Mouse (Mus musculus) regulatory T cell (primary cell): ENCODE measurements at regions not wholly inside any gene's neighbourhood (a gene's known extent, or its start where the extent isn't known, plus 50 kb on each side); places are given as distances from the start of the nearest gene placed in this dataset.
"Not testable (repeated sequence)": the region's sequence is repeated elsewhere in the genome, so short reads cannot be mapped to it uniquely, and the experiment has no call there.

ENCODE experiments used
- in situ Hi-C: fragments of 300-600 bp; cut with MboI, MseI; formaldehyde crosslinking; loops from one replicate; pipeline ENCODE4 v1.15.1; 2025; ENCODE audit warnings: high pct_unique_total_duplicates

GRCm38 (mm10) chr6:37618990-37619389 lies 89.0 kb downstream of the Akr1d1 start:
- in situ Hi-C loops = no loop called here

- in situ Hi-C loops = no loop called here
Measured at GRCm38 (mm10) chr6:37621364-37622029, 91.5 kb downstream of the Akr1d1 start.

GRCm38 (mm10) chr6:37622273-37622672 lies 92.3 kb downstream of the Akr1d1 start:
- in situ Hi-C loops = no loop called here

GRCm38 (mm10) chr6:37627206-37627605 lies 97.2 kb downstream of the Akr1d1 start:
- in situ Hi-C loops = no loop called here

GRCm38 (mm10) chr6:37633948-37634347 lies 104.0 kb downstream of the Akr1d1 start:
- in situ Hi-C loops = no loop called here

GRCm38 (mm10) chr6:37642066-37642465 lies 112.1 kb downstream of the Akr1d1 start:
- in situ Hi-C loops = no loop called here

- in situ Hi-C loops = no loop called here
Measured at GRCm38 (mm10) chr6:37642701-37643121, 112.7 kb downstream of the Akr1d1 start.

- in situ Hi-C loops = no loop called here
Measured at GRCm38 (mm10) chr6:37643176-37643575, 113.2 kb downstream of the Akr1d1 start.

GRCm38 (mm10) chr6:37643718-37644117 lies 113.7 kb downstream of the Akr1d1 start:
- in situ Hi-C loops = no loop called here

GRCm38 (mm10) chr6:37645551-37645950 lies 115.6 kb downstream of the Akr1d1 start:
- in situ Hi-C loops = no loop called here

- in situ Hi-C loops = not testable (repeated sequence)
Measured at GRCm38 (mm10) chr6:37657300-37657699, 127.3 kb downstream of the Akr1d1 start.

GRCm38 (mm10) chr6:37658021-37658650 lies 128.2 kb downstream of the Akr1d1 start:
- in situ Hi-C loops = no loop called here

GRCm38 (mm10) chr6:37662747-37663146 lies 132.8 kb downstream of the Akr1d1 start:
- in situ Hi-C loops = no loop called here

- in situ Hi-C loops = no loop called here
Measured at GRCm38 (mm10) chr6:37665576-37665975, 135.6 kb downstream of the Akr1d1 start.

- in situ Hi-C loops = no loop called here
Measured at GRCm38 (mm10) chr6:37669407-37669806, 139.4 kb downstream of the Akr1d1 start.

GRCm38 (mm10) chr6:37670701-37671100 lies 140.7 kb downstream of the Akr1d1 start:
- in situ Hi-C loops = no loop called here

- in situ Hi-C loops = no loop called here
Measured at GRCm38 (mm10) chr6:37679871-37680270, 149.9 kb downstream of the Akr1d1 start.

- in situ Hi-C loops = not testable (repeated sequence)
Measured at GRCm38 (mm10) chr6:37681331-37681730, 151.4 kb downstream of the Akr1d1 start.

- in situ Hi-C loops = no loop called here
Measured at GRCm38 (mm10) chr6:37686094-37686493, 156.1 kb downstream of the Akr1d1 start.

GRCm38 (mm10) chr6:37688866-37689617 lies 159.1 kb downstream of the Akr1d1 start:
- in situ Hi-C loops = no loop called here

- in situ Hi-C loops = no loop called here
Measured at GRCm38 (mm10) chr6:37689696-37690095, 159.7 kb downstream of the Akr1d1 start.

GRCm38 (mm10) chr6:37691976-37692644 lies 162.1 kb downstream of the Akr1d1 start:
- in situ Hi-C loops = no loop called here
